Mouse (Mus musculus) heart, adult 8-10 months (tissue): ENCODE data around the gene Dpt. TPM values are rescaled to one million over a fixed set of nuclear protein-coding genes. Genes with fewer than 3 reads are reported as not detected.
A peak's percentile ranks its signal among the peaks of the same experiment; 100 is the strongest.
"Not testable (repeated sequence)": the region's sequence is repeated elsewhere in the genome, so short reads cannot be mapped to it uniquely, and the experiment has no call there.

Source experiments
- DNase-seq: peaks from one replicate; pipeline ENCODE4 v3.0.0; 2022; ENCODE audit warnings: low spot score
- total RNA-seq, 4 experiments: library from RNA; stranded (reverse); gene quantifications; 2 replicates each; pipeline ENCODE4 v1.2.4; 2022

The Dpt gene
- total RNA-seq: 10 to 100 TPM; 77.8 to 93.7 (median 88.2) TPM

GRCm38 (mm10) chr1:164796471-164796870, at the start of gene Dpt:
Gene Dpt, plus strand, starts transcription at chr1:164796644.
- peak; percentile 70 for DNase-seq

- no peak for DNase-seq
These were observed 42.7 kb upstream of the Dpt start for GRCm38 (mm10) chr1:164753736-164754135.

- no peak for DNase-seq
These were observed 40.8 kb upstream of the Dpt start for GRCm38 (mm10) chr1:164755671-164756070.

GRCm38 (mm10) chr1:164756951-164757350, 39.5 kb upstream of the Dpt start:
- no peak for DNase-seq

GRCm38 (mm10) chr1:164758401-164758800, 38.0 kb upstream of the Dpt start:
- DNase-seq: no peak

- DNase-seq: no peak
These were observed 34.2 kb upstream of the Dpt start for GRCm38 (mm10) chr1:164762276-164762675.

GRCm38 (mm10) chr1:164766646-164767045, 29.8 kb upstream of the Dpt start:
- no peak for DNase-seq

GRCm38 (mm10) chr1:164770611-164771010, 25.8 kb upstream of the Dpt start:
- peak; percentile 94 for DNase-seq

- DNase-seq: no peak
These were observed 15.5 kb upstream of the Dpt start for GRCm38 (mm10) chr1:164780851-164781510.

- DNase-seq: no peak
These were observed 10.3 kb upstream of the Dpt start for GRCm38 (mm10) chr1:164786165-164786564.

GRCm38 (mm10) chr1:164787771-164788170, 8.7 kb upstream of the Dpt start:
- no peak for DNase-seq

- DNase-seq: no peak
These were observed 8.2 kb upstream of the Dpt start for GRCm38 (mm10) chr1:164788292-164788691.

GRCm38 (mm10) chr1:164790296-164790695, 6.1 kb upstream of the Dpt start:
- not testable (repeated sequence) for DNase-seq

GRCm38 (mm10) chr1:164793049-164793448, 3.4 kb upstream of the Dpt start:
- peak; percentile 34 for DNase-seq

GRCm38 (mm10) chr1:164797746-164798285, 1.4 kb downstream of the Dpt start:
- DNase-seq: no peak

GRCm38 (mm10) chr1:164798471-164798922, 2.1 kb downstream of the Dpt start:
- peak; percentile 73 for DNase-seq

- no peak for DNase-seq
These were observed 2.7 kb downstream of the Dpt start for GRCm38 (mm10) chr1:164799161-164799560.

- no peak for DNase-seq
These were observed 7.8 kb downstream of the Dpt start for GRCm38 (mm10) chr1:164804277-164804676.

- no peak for DNase-seq
These were observed 8.4 kb downstream of the Dpt start for GRCm38 (mm10) chr1:164804751-164805435.

GRCm38 (mm10) chr1:164809371-164809770, 12.9 kb downstream of the Dpt start:
- DNase-seq: peak; percentile 68

- DNase-seq: no peak
These were observed 14.9 kb downstream of the Dpt start for GRCm38 (mm10) chr1:164811296-164811695.

- peak; percentile 33 for DNase-seq
These were observed 17.8 kb downstream of the Dpt start for GRCm38 (mm10) chr1:164814243-164814642.

GRCm38 (mm10) chr1:164815330-164815729, 18.9 kb downstream of the Dpt start:
- no peak for DNase-seq
